Mouse (Mus musculus) liver, adult 2 months (tissue): Measurements from ENCODE around the gene G3bp2.

Experiments used
- CTCF ChIP-seq: fragments of 200-500 bp; IDR thresholded peaks from 2 replicates; pipeline ENCODE4 v1.5.1; 2011; ENCODE audit warnings: low read depth, low read length, control low read depth
- POLR2A ChIP-seq: fragments of 200-500 bp; IDR thresholded peaks from 2 replicates; pipeline ENCODE4 v1.6.1; 2011; ENCODE audit warnings: low read length, control low read depth; ENCODE audit not compliant: insufficient read depth; ENCODE audit errors: extremely low read depth

DNA sequence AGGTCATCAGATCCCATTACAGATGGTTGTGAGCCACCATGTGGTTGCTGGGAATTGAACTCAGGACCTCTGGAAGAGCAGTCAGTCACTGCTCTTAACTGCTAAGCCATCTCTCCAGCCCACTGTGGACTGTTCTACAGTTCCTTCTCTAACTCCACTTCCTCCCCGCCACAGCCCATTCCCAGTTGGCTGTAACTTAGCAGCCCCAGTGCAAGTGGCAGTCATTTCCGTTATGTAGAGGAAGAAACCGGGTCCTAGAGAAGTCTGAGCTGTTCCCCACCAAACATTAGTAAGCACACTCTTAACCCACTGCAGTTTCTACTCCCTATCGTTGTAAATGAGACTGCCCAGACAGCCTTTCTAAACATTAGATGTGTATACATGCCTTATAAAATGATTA is 23.8 kb upstream of the G3bp2 start:
- TF ChIP-seq CTCF: no peak
- no peak for TF ChIP-seq POLR2A
